Mouse (Mus musculus): ENCODE data around the gene Hdgfl2.

GRCm38 (mm10) chr17:56126175-56126574 lies 46.7 kb downstream of the Hdgfl2 start:
- TF ChIP-seq GATA1 (IDR thresholded peaks at IDR 0.05; ENCODE audit: borderline replicate concordance, low read length): no peak
- TF ChIP-seq CTCF (IDR thresholded peaks at IDR 0.05; ENCODE audit: low read depth, low read length): no peak
- no peak for TF ChIP-seq POLR2AphosphoS5 (IDR thresholded peaks at IDR 0.05; ENCODE audit: insufficient replicate concordance, low read depth, low read length)
- no peak for TF ChIP-seq TAL1 (conservative IDR thresholded peaks at IDR 0.05; ENCODE audit: low read depth, low read length)

Measured in G1E (cell line).